Mouse (Mus musculus) midbrain, embryonic 12.5 days (tissue): ENCODE data around the gene Col24a1. TPM values are rescaled to one million over a fixed set of nuclear protein-coding genes. Genes with fewer than 3 reads are reported as not detected.

ENCODE experiments used
- ATAC-seq: fragments of 200-750 bp; cut with Nextera tagmentation; 2 replicates; pipeline ENCODE4 v1.8.0; 2017; ENCODE audit warnings: low read depth, moderate TSS enrichment, moderate library complexity; ENCODE audit not compliant: low FRiP score
- H3K27ac ChIP-seq: fragments of 300-500 bp; sonication (generic); replicated peaks from 2 replicates; pipeline ENCODE4 v1.5.1; 2016; ENCODE audit warnings: mild to moderate bottlenecking
- H3K27me3 ChIP-seq: fragments of 300-500 bp; sonication (generic); 2 replicates; pipeline ENCODE4 v1.6.1; 2016; ENCODE audit warnings: mild to moderate bottlenecking
- H3K36me3 ChIP-seq: fragments of 300-500 bp; sonication (generic); 2 replicates; pipeline ENCODE4 v1.6.1; 2016
- H3K4me1 ChIP-seq: fragments of 300-500 bp; sonication (generic); 2 replicates; pipeline ENCODE4 v1.6.1; 2016
- H3K4me2 ChIP-seq: fragments of 300-500 bp; sonication (generic); replicated peaks from 2 replicates; pipeline ENCODE4 v1.6.1; 2016; ENCODE audit warnings: mild to moderate bottlenecking, moderate library complexity
- H3K4me3 ChIP-seq: fragments of 300-500 bp; sonication (generic); 2 replicates; pipeline ENCODE4 v1.5.1; 2016; ENCODE audit warnings: mild to moderate bottlenecking
- H3K9ac ChIP-seq: fragments of 300-500 bp; sonication (generic); replicated peaks from 2 replicates; pipeline ENCODE4 v1.6.1; 2016; ENCODE audit warnings: mild to moderate bottlenecking, moderate library complexity
- H3K9me3 ChIP-seq: fragments of 300-500 bp; sonication (generic); 2 replicates; pipeline ENCODE4 v1.6.1; 2016; ENCODE audit warnings: mild to moderate bottlenecking
- WGBS: fragments of 180-500 bp; shearing (Covaris S2); methylation state at CpG from one replicate; pipeline ENCODE4 v1.1.7; 2016; 5-methylcytosine and 5-hydroxymethylcytosine counted together
- polyA plus RNA-seq: library from polyadenylated mRNA; unstranded; fragments of >200 nt; fragmentation: Nextera tagmentation; extraction: Ambion mirVana; gene quantifications from 2 replicates; pipeline ENCODE4 v1.2.1, GENCODE M21; 2016

Col24a1 gene
- polyA plus RNA-seq, 1 experiment from 2014 or later = 0.68 TPM

DNA sequence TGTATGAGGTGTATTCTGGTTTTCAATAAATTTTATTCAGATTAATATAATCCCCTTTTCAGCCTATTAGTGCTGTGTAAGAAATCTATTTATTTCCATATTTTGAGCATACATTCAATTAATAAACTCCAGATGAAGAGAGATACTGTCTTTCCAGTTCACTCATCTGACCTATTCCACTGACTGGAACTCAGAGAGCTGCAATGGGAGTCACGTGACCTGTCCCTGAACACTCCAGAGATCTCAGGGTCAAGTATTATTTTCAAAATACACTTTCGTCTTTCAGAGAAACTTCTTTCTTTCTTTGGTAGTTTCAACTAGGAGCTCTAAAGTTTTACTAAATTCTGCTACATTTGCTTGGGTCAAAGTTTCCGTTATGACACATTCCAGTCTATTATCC is 184.4 kb downstream of the Col24a1 start:
- no peaks in the 10 kb centered on the region for H3K9me3 ChIP-seq
- no peak overlapping the region for H3K9ac ChIP-seq
- 90% methylated on average over 3 of the region's 3 CpGs for WGBS
- 0 out of 2 replicates have a peak, but pooled peaks cover 3% of the 10 kb centered on the region for H3K4me1 ChIP-seq
- ATAC-seq = no peak
- H3K4me3 ChIP-seq = no peak overlapping the region
- H3K4me2 ChIP-seq = no peak overlapping the region
- no peak overlapping the region for H3K27ac ChIP-seq
- H3K36me3 ChIP-seq = no peaks in the 10 kb centered on the region
- no peaks in the 10 kb centered on the region for H3K27me3 ChIP-seq

DNA sequence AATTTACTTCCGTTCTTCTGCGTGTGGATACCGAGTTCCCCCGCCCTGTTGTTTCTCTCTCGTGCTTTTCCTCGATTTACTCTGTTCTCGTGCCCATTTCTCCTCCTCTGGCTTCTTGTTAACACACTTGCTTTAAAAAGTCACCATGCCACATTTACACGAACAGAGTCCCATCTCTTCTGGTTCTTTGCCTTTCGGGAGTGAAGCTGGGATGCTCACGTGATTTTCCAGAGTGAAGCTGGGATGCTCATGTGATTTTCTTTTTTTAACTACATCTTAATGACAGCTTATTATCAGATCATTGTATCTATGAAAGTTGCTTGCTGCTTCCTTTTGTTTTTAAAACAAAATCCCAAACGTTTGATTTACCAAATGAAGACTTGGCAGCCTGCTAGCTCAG is 184.8 kb downstream of the Col24a1 start:
- H3K4me3 ChIP-seq = no peak overlapping the region
- no peaks in the 10 kb centered on the region for H3K27me3 ChIP-seq
- H3K36me3 ChIP-seq = no peaks in the 10 kb centered on the region
- H3K27ac ChIP-seq = no peak overlapping the region
- 84% methylated on average over 11 of the region's 11 CpGs for WGBS
- H3K9ac ChIP-seq = no peak overlapping the region
- no peak for ATAC-seq
- 0 out of 2 replicates have a peak, but pooled peaks cover 3% of the 10 kb centered on the region for H3K4me1 ChIP-seq
- no peak overlapping the region for H3K4me2 ChIP-seq
- H3K9me3 ChIP-seq = no peaks in the 10 kb centered on the region

DNA sequence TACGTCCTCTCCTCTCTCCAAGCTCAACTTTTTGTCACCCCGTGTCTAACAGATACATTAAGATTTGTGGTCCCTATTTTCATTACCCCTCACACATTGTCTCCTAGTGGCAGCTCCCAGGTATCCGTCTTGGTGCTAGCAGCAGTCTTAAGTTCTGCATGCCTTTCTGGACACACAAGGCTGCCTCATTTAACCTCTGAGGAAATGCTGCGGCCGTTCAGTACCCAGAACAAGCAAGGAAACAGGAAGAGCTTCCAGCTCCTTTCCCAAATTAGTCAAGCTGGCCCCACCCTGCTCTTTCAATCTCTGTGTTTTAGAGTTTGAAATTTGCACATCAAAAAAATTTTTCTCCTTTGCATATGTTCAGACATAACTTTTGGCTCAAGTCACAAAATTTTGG is 186.2 kb downstream of the Col24a1 start:
- 70% methylated on average over 5 of the region's 5 CpGs for WGBS
- H3K9ac ChIP-seq = no peak overlapping the region
- no peak overlapping the region for H3K27ac ChIP-seq
- H3K4me3 ChIP-seq = no peak overlapping the region
- ATAC-seq = no peak
- H3K27me3 ChIP-seq = no peaks in the 10 kb centered on the region
- H3K36me3 ChIP-seq = no peaks in the 10 kb centered on the region
- H3K4me2 ChIP-seq = no peak overlapping the region
- 0 out of 2 replicates have a peak, but pooled peaks cover 3% of the 10 kb centered on the region for H3K4me1 ChIP-seq
- no peaks in the 10 kb centered on the region for H3K9me3 ChIP-seq

DNA sequence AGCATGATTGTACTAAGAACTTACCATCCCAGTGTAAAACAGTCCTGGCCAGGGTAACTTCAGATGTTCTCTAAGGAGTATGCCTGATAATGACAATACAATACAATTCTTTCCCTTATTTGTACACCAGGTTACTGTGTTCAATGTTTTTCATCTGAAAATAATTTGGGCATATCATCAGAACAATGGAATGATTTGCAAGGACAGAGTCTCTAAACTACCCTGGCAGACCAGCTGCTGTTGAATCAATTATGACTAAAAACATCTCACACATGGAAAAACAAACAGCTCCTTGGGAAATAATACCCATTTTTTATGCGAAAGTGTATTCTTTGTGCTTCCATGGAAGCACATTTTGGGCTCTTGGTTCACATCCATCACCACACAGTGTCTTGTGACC is 198.0 kb downstream of the Col24a1 start:
- no peak for ATAC-seq
- WGBS = 88% methylated on average over 1 of the region's 1 CpGs
- Histone ChIP-seq H3K27ac (no peak overlapping the region), H3K4me2 (no peak overlapping the region), H3K27me3 (no peaks in the 10 kb centered on the region), H3K9ac (no peak overlapping the region), H3K4me3 (no peak overlapping the region), H3K4me1 (no peaks in the 10 kb centered on the region), H3K9me3 (no peaks in the 10 kb centered on the region), H3K36me3 (no peaks in the 10 kb centered on the region)

DNA sequence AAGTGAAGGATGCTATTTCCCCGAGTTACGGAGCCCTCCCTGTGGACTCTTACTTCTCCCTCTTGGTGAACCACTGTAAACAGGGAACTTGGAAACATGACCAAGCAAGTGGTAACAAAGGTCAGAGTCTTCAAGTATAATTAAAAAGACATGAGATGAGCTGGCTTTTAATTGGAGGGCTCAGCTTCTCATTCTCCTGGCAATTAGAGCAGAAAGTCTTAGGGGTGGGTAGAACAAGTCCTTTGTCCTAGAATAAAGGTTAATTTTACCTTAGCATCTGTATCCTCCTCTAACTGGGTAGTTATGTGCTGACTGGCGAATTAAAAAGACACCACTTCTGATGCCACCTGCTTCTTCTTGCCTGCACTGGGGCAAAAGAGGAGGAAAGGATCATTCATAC is 199.1 kb downstream of the Col24a1 start:
- H3K27ac ChIP-seq = no peak overlapping the region
- no peaks in the 10 kb centered on the region for H3K36me3 ChIP-seq
- no peaks in the 10 kb centered on the region for H3K4me1 ChIP-seq
- no peaks in the 10 kb centered on the region for H3K9me3 ChIP-seq
- no peaks in the 10 kb centered on the region for H3K27me3 ChIP-seq
- 73% methylated on average over 3 of the region's 3 CpGs for WGBS
- H3K4me2 ChIP-seq = no peak overlapping the region
- ATAC-seq = no peak
- no peak overlapping the region for H3K4me3 ChIP-seq
- H3K9ac ChIP-seq = no peak overlapping the region

DNA sequence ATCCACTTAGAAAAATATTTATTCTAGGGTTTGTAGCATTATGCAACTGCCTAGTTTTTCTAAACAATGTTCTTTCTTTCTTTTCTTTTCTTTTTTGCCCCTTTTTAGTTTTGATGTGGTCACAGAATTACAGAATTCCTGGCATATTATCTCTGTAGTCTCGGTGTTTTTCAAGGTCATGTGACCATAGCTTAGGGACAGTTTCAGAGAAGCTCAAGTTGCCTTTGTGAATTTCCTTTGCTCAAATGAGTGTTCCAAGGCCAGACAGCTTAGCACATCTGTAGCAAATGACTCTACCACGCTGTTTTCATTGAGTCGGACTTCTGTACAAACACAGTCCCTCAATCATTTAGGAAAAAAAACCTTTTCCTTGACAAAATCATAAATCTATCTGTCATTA is 205.9 kb downstream of the Col24a1 start:
- H3K27me3 ChIP-seq = no peaks in the 10 kb centered on the region
- ATAC-seq = no peak
- H3K9me3 ChIP-seq = no peaks in the 10 kb centered on the region
- no peaks in the 10 kb centered on the region for H3K36me3 ChIP-seq
- 84% methylated on average over 3 of the region's 3 CpGs for WGBS
- no peak overlapping the region for H3K4me3 ChIP-seq
- H3K9ac ChIP-seq = no peak overlapping the region
- H3K27ac ChIP-seq = no peak overlapping the region
- H3K4me2 ChIP-seq = no peak overlapping the region
- no peaks in the 10 kb centered on the region for H3K4me1 ChIP-seq

DNA sequence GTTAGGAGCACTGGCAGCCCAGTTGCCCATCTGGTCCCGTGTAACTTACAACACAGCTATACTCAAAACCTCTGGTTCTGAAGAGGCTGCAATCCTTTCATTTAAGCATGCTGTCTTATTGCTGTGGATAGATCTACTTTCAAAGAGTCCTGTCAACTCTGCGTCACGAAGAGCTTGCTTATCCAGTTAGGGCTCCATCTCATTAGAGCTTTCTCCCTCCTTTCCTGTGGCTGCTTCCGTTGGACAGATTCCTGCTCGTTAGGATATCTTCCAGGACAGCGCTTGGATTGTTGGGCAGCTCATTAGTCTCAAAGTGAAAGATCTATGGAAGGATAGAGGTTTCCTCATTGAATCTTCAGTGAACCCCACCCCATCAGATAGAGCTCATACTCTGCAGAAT is 206.6 kb downstream of the Col24a1 start:
- no peaks in the 10 kb centered on the region for H3K27me3 ChIP-seq
- ATAC-seq = no peak
- 86% methylated on average over 6 of the region's 6 CpGs for WGBS
- H3K36me3 ChIP-seq = no peaks in the 10 kb centered on the region
- H3K4me3 ChIP-seq = no peak overlapping the region
- H3K27ac ChIP-seq = no peak overlapping the region
- no peaks in the 10 kb centered on the region for H3K4me1 ChIP-seq
- no peak overlapping the region for H3K4me2 ChIP-seq
- no peaks in the 10 kb centered on the region for H3K9me3 ChIP-seq
- no peak overlapping the region for H3K9ac ChIP-seq

DNA sequence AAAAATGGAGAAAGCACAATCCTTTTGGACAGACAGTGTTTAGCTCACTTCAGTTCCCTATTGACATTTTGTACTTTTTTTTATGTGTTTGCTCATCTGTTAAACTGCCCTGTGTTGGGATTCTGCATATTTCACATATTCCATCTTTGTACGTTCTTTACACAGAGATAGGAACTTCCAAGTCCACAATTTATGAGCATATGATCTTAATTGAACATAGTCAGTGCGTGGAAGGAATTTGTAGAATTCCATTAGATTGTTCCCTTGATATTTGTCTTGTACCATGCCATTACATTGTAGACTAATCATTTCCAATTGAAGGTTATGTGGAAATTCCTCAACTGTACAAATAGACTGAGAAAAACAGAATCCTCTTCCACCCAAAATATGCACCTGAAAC is 212.6 kb downstream of the Col24a1 start:
- Histone ChIP-seq H3K27ac (no peak overlapping the region), H3K27me3 (no peaks in the 10 kb centered on the region), H3K4me2 (no peak overlapping the region), H3K4me3 (no peak overlapping the region), H3K9me3 (no peaks in the 10 kb centered on the region), H3K9ac (no peak overlapping the region), H3K36me3 (no peaks in the 10 kb centered on the region), H3K4me1 (no peaks in the 10 kb centered on the region)
- WGBS = 83% methylated on average over 2 of the region's 2 CpGs
- no peak for ATAC-seq

DNA sequence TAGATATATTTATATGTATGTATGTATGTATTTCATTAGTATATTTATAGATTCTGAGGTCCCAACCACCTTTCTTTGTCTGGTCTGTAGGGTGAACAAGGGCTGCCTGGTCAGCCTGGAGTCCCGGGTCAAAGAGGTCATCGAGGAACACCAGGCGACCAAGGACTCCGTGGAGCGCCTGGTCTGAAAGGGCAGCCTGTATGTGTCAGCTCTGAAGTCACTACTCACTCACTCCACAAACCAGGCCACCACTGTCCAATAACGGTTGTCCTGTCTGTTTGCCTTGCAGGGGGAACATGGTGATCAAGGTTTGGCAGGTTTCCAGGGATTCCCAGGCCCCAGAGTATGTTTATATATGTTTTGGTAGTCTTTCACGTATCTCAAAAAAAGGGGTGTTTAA is 216.3 kb downstream of the Col24a1 start:
- H3K4me1 ChIP-seq = no peaks in the 10 kb centered on the region
- no peaks in the 10 kb centered on the region for H3K9me3 ChIP-seq
- WGBS = 82% methylated on average over 7 of the region's 7 CpGs
- no peak overlapping the region for H3K9ac ChIP-seq
- no peak overlapping the region for H3K4me3 ChIP-seq
- H3K27me3 ChIP-seq = no peaks in the 10 kb centered on the region
- H3K4me2 ChIP-seq = no peak overlapping the region
- no peaks in the 10 kb centered on the region for H3K36me3 ChIP-seq
- no peak for ATAC-seq
- no peak overlapping the region for H3K27ac ChIP-seq

DNA sequence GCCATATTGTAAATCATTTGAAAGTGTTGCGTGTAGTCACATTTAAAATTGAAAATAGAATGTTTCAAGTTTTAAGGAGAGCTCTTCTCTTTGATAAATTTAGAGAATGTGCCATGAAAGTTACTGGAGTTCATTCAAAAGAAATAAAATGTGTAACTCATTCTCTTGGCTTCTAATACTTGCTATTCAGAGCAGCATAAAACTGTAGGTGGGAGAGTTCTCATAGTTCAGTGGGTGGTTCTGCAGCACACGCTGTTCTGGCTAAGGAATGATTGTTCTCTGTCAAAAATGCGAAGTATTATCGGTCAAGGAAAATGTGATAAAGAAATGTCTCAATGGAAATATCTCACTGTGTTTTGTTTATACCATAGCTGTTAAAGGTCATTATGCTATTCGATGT is 221.9 kb downstream of the Col24a1 start:
- ATAC-seq = no peak
- Histone ChIP-seq H3K4me2 (no peak overlapping the region), H3K4me1 (no peaks in the 10 kb centered on the region), H3K27ac (no peak overlapping the region), H3K9me3 (no peaks in the 10 kb centered on the region), H3K9ac (no peak overlapping the region), H3K36me3 (no peaks in the 10 kb centered on the region), H3K4me3 (no peak overlapping the region), H3K27me3 (no peaks in the 10 kb centered on the region)
- 87% methylated on average over 5 of the region's 5 CpGs for WGBS

DNA sequence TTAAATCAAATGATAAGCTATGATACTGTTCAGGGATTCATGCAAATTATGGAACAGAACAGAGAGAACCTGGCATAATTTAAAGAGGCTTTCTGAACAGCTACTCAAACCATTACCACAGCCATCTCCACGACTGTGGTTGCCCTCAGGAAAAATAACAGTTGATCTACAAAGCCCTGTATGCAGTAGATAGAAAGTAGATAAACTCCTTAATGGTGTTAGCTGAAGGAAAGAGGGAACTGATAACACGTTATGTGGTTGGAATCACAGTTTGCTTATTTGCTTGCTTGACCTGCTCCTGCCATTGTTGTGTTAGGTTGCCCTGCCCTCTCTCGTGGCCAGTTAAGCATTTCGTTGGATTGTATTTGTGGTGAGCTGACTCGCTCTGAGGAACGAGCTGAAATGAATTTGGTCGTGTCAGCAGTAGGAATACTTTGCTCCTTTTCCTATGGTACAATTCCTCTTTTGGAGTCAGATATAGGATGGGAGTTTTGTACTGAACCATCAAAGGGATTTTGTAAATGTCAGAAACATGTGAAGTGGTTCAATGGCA is 229.3 kb downstream of the Col24a1 start:
- Histone ChIP-seq H3K36me3 (no peaks in the 10 kb centered on the region), H3K27me3 (no peaks in the 10 kb centered on the region), H3K4me2 (no peak overlapping the region), H3K4me1 (no peaks in the 10 kb centered on the region), H3K9ac (no peak overlapping the region), H3K27ac (no peak overlapping the region), H3K4me3 (no peak overlapping the region), H3K9me3 (no peaks in the 10 kb centered on the region)
- ATAC-seq = no peak
- WGBS = 67% methylated on average over 7 of the region's 7 CpGs

DNA sequence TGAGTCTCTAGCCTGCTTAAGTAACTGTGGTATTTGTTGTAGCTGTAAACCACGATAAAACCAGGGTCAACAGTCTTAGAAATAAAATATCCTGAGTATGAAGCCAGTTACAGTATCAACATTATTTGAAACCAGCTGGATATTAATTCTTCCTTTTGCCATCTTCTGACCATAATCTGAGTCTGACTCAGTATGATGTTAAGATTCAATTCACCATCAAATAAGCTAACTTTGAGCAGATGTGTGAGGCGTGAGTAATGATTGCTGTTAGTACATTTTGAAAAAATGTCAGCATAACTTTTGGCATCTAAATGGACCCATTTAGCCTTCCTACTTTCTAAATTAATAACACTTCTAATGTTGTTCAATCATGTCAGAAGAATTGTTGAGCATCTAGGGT is 230.0 kb downstream of the Col24a1 start:
- Histone ChIP-seq H3K27me3 (no peaks in the 10 kb centered on the region), H3K9me3 (no peaks in the 10 kb centered on the region), H3K9ac (no peak overlapping the region), H3K4me3 (no peak overlapping the region), H3K4me2 (no peak overlapping the region), H3K27ac (no peak overlapping the region), H3K36me3 (no peaks in the 10 kb centered on the region), H3K4me1 (no peaks in the 10 kb centered on the region)
- 83% methylated on average over 2 of the region's 2 CpGs for WGBS
- ATAC-seq = no peak

DNA sequence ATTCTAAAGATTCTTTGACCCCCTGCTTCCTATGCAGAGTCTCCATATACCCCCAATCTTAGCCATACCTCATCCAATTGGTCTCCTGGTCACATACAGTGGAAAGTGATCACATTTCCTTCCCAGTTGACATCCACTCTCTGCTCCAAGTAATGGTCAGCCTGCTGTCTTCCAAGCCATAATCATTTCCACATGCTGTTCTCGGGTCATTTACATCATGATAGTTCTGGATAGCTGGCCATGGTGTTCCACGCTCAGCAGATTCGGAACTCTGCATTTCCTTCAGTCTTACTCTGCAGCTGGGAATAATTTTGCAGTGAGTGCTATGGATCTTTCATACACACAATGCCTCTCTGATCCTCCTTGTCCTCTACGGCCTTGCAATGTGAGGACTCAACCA is 233.0 kb downstream of the Col24a1 start:
- H3K9me3 ChIP-seq = no peaks in the 10 kb centered on the region
- no peak for ATAC-seq
- 82% methylated on average over 4 of the region's 4 CpGs for WGBS

More for the DNA sequence above, 233.0 kb downstream of the Col24a1 start:
- Histone ChIP-seq H3K4me2 (no peak overlapping the region), H3K27ac (no peak overlapping the region), H3K27me3 (no peaks in the 10 kb centered on the region), H3K36me3 (no peaks in the 10 kb centered on the region), H3K4me1 (no peaks in the 10 kb centered on the region), H3K4me3 (no peak overlapping the region), H3K9ac (no peak overlapping the region)
